Mouse (Mus musculus) hindbrain, embryonic 15.5 days (tissue): Measurements from ENCODE around the gene Vmn2r87. TPM values are rescaled to one million over a fixed set of nuclear protein-coding genes. Genes with fewer than 3 reads are reported as not detected.

Source experiments
- polyA plus RNA-seq: library from polyadenylated mRNA; unstranded; fragments of >200 nt; fragmentation: Nextera tagmentation; extraction: Ambion mirVana; gene quantifications from 2 replicates; pipeline ENCODE4 v1.2.1, GENCODE M21; 2015

The Vmn2r87 gene
- polyA plus RNA-seq, 1 experiment from 2014 or later, result 0.18 TPM

Other genes starting within 250 kb of the Vmn2r87 start
- gene Neurod4, start 217.2 kb downstream of the Vmn2r87 start, polyA plus RNA-seq, result 1.3 and 8.0 TPM in 2 replicates
- gene Tespa1, start 174.5 kb downstream of the Vmn2r87 start, polyA plus RNA-seq, result 0.09 TPM in 1 of 2 replicates, not detected in the other
- gene Vmn2r84, start 103.1 kb downstream of the Vmn2r87 start, polyA plus RNA-seq, result 0.03 and 0.04 TPM in 2 replicates
- gene Vmn2r85, start 67.7 kb downstream of the Vmn2r87 start, polyA plus RNA-seq, result not detected in 2 replicates
- gene Vmn2r86, start 41.3 kb downstream of the Vmn2r87 start, polyA plus RNA-seq, result 0.04 and 0.06 TPM in 2 replicates